Mouse (Mus musculus): ENCODE data around the gene Acot7.

GRCm38 (mm10) chr4:152189071-152189470 is 11.1 kb downstream of the Acot7 start:
- TF ChIP-seq CTCF (IDR thresholded peaks at IDR 0.05) = no peak
- TF ChIP-seq EP300 (IDR thresholded peaks at IDR 0.05) = no peak
